Mouse (Mus musculus): ENCODE data around the gene Irs4. TPM values are rescaled to one million over a fixed set of nuclear protein-coding genes. Genes with fewer than 3 reads are reported as not detected.

Gene Irs4
- 1.5 and 1.9 TPM in 2 replicates for polyA plus RNA-seq (2014; fragmentation: Nextera tagmentation; extraction: Ambion mirVana)

GRCm38 (mm10) chrX:141724937-141725918 lies at the start of gene Irs4:
Gene Irs4 (minus strand): TSS chrX:141725263.
- DNase-seq (ENCODE audit: low spot score) (peak; percentile 42), ATAC-seq (peak; percentile 77)
- no peak within 1 kb of the TSS for H3K9ac ChIP-seq (ENCODE audit: low read length)
- H3K4me2 ChIP-seq (ENCODE audit: low read length), result peak within 1 kb of the TSS; percentile 56
- H3K27me3 ChIP-seq (replicated peaks; ENCODE audit: control insufficient read depth, insufficient read depth, low read length), result peaks cover 38% of the 10 kb centered on the region
- no peaks in the 10 kb centered on the region for H3K9me3 ChIP-seq (replicated peaks; ENCODE audit: control insufficient read depth, low read length)
- peak within 1 kb of the TSS; percentile 31 for H3K4me3 ChIP-seq (ENCODE audit: low read depth, low read length)
- H3K36me3 ChIP-seq (ENCODE audit: control insufficient read depth, insufficient read depth, low read length), result no peaks in the 10 kb centered on the region
- 30% methylated on average over 49 of the region's 51 CpGs for WGBS
- no peaks in the 10 kb centered on the region for H3K4me1 ChIP-seq (ENCODE audit: control insufficient read depth, insufficient read depth, low read length)
- H3K27ac ChIP-seq (ENCODE audit: low read depth, low read length), result no peak within 1 kb of the TSS

- Histone ChIP-seq H3K4me3 (ENCODE audit: low read depth, low read length) (no peak overlapping the region), H3K27ac (ENCODE audit: low read depth, low read length) (no peak overlapping the region), H3K36me3 (ENCODE audit: control insufficient read depth, insufficient read depth, low read length) (no peaks in the 10 kb centered on the region), H3K4me1 (ENCODE audit: control insufficient read depth, insufficient read depth, low read length) (no peaks in the 10 kb centered on the region), H3K9me3 (replicated peaks; ENCODE audit: control insufficient read depth, low read length) (no peaks in the 10 kb centered on the region), H3K4me2 (ENCODE audit: low read length) (no peak overlapping the region), H3K9ac (ENCODE audit: low read length) (no peak overlapping the region), H3K27me3 (replicated peaks; ENCODE audit: control insufficient read depth, insufficient read depth, low read length) (no peaks in the 10 kb centered on the region)
- ATAC-seq, result no peak
- 76% methylated on average over 2 of the region's 2 CpGs for WGBS
- DNase-seq (ENCODE audit: low spot score), result no peak
These were observed 25.3 kb upstream of the Irs4 start for GRCm38 (mm10) chrX:141750360-141750759.

- Histone ChIP-seq H3K27ac (ENCODE audit: low read depth, low read length) (no peak overlapping the region), H3K9me3 (replicated peaks; ENCODE audit: control insufficient read depth, low read length) (no peaks in the 10 kb centered on the region), H3K4me2 (ENCODE audit: low read length) (no peak overlapping the region), H3K27me3 (replicated peaks; ENCODE audit: control insufficient read depth, insufficient read depth, low read length) (0 out of 2 replicates have a peak, but pooled peaks cover 3% of the 10 kb centered on the region), H3K9ac (ENCODE audit: low read length) (no peak overlapping the region), H3K36me3 (ENCODE audit: control insufficient read depth, insufficient read depth, low read length) (no peaks in the 10 kb centered on the region), H3K4me1 (ENCODE audit: control insufficient read depth, insufficient read depth, low read length) (no peaks in the 10 kb centered on the region), H3K4me3 (ENCODE audit: low read depth, low read length) (no peak overlapping the region)
- ATAC-seq, result 0 out of 2 replicates have a peak, but pooled peaks have one; percentile 38
- WGBS, result 46% methylated on average over 5 of the region's 5 CpGs
- DNase-seq (ENCODE audit: low spot score), result peak; percentile 41
These were observed 4.5 kb upstream of the Irs4 start for GRCm38 (mm10) chrX:141729570-141729969.

- ATAC-seq, result peak; percentile 32
- peaks cover 41% of the 10 kb centered on the region for H3K27me3 ChIP-seq (replicated peaks; ENCODE audit: control insufficient read depth, insufficient read depth, low read length)
- H3K4me3 ChIP-seq (ENCODE audit: low read depth, low read length), result peak overlapping the region; percentile 31
- H3K4me2 ChIP-seq (ENCODE audit: low read length), result peak overlapping the region; percentile 56
- 44% methylated on average over 52 of the region's 52 CpGs for WGBS
- H3K27ac ChIP-seq (ENCODE audit: low read depth, low read length), result no peak overlapping the region
- no peaks in the 10 kb centered on the region for H3K36me3 ChIP-seq (ENCODE audit: control insufficient read depth, insufficient read depth, low read length)
- no peaks in the 10 kb centered on the region for H3K4me1 ChIP-seq (ENCODE audit: control insufficient read depth, insufficient read depth, low read length)
- peak; percentile 29 for DNase-seq (ENCODE audit: low spot score)
- H3K9ac ChIP-seq (ENCODE audit: low read length), result no peak overlapping the region
- no peaks in the 10 kb centered on the region for H3K9me3 ChIP-seq (replicated peaks; ENCODE audit: control insufficient read depth, low read length)
These were observed 622 bp downstream of the Irs4 start for GRCm38 (mm10) chrX:141724391-141724891.

GRCm38 (mm10) chrX:141723936-141724335 lies 1.1 kb downstream of the Irs4 start:
- Histone ChIP-seq H3K36me3 (ENCODE audit: control insufficient read depth, insufficient read depth, low read length) (no peaks in the 10 kb centered on the region), H3K4me1 (ENCODE audit: control insufficient read depth, insufficient read depth, low read length) (no peaks in the 10 kb centered on the region)
- DNase-seq (ENCODE audit: low spot score), result peak; percentile 30

GRCm38 (mm10) chrX:141721725-141722124 lies 3.3 kb downstream of the Irs4 start:
- no peak overlapping the region for H3K9ac ChIP-seq (ENCODE audit: low read length)
- no peaks in the 10 kb centered on the region for H3K4me1 ChIP-seq (ENCODE audit: control insufficient read depth, insufficient read depth, low read length)
- 35% methylated on average over 32 of the region's 33 CpGs for WGBS
- H3K9me3 ChIP-seq (replicated peaks; ENCODE audit: control insufficient read depth, low read length), result no peaks in the 10 kb centered on the region
- peak overlapping the region; percentile 55 for H3K4me2 ChIP-seq (ENCODE audit: low read length)
- H3K4me3 ChIP-seq (ENCODE audit: low read depth, low read length), result peak overlapping the region; percentile 29
- H3K27me3 ChIP-seq (replicated peaks; ENCODE audit: control insufficient read depth, insufficient read depth, low read length), result peaks cover 41% of the 10 kb centered on the region
- peak; percentile 39 for DNase-seq (ENCODE audit: low spot score)
- H3K27ac ChIP-seq (ENCODE audit: low read depth, low read length), result no peak overlapping the region
- ATAC-seq, result no peak
- H3K36me3 ChIP-seq (ENCODE audit: control insufficient read depth, insufficient read depth, low read length), result no peaks in the 10 kb centered on the region

More at GRCm38 (mm10) chrX:141723936-141724335, 1.1 kb downstream of the Irs4 start:
- Histone ChIP-seq H3K4me3 (ENCODE audit: low read depth, low read length) (peak overlapping the region; percentile 31), H3K27ac (ENCODE audit: low read depth, low read length) (no peak overlapping the region), H3K27me3 (replicated peaks; ENCODE audit: control insufficient read depth, insufficient read depth, low read length) (peaks cover 41% of the 10 kb centered on the region), H3K9ac (ENCODE audit: low read length) (no peak overlapping the region), H3K9me3 (replicated peaks; ENCODE audit: control insufficient read depth, low read length) (no peaks in the 10 kb centered on the region), H3K4me2 (ENCODE audit: low read length) (peak overlapping the region; percentile 56)
- ATAC-seq, result no peak
- WGBS, result 35% methylated on average over 15 of the region's 16 CpGs

Other genes starting within 250 kb of the Irs4 start
- gene Col4a5, start 249.9 kb downstream of the Irs4 start, polyA plus RNA-seq (2014; fragmentation: Nextera tagmentation; extraction: Ambion mirVana), result 6.9 and 7.3 TPM in 2 replicates
- gene Gm15294, start 150.0 kb upstream of the Irs4 start, polyA plus RNA-seq (2014; fragmentation: Nextera tagmentation; extraction: Ambion mirVana), result not detected in 2 replicates